Mouse (Mus musculus) embryonic fibroblast, embryonic 13.5 days (primary cell): Measurements from ENCODE around the gene Aif1. TPM values are rescaled to one million over a fixed set of nuclear protein-coding genes. Genes with fewer than 3 reads are reported as not detected.
A peak's percentile ranks its signal among the peaks of the same experiment; 100 is the strongest.

Source experiments
- H3K27ac ChIP-seq: 2 replicates; pipeline ENCODE4 v1.5.1; 2012; ENCODE audit warnings: low read length, control low read depth, inconsistent platforms; ENCODE audit not compliant: insufficient read depth
- H3K4me1 ChIP-seq: 2 replicates; pipeline ENCODE4 v1.6.1; 2011; ENCODE audit warnings: low read length; ENCODE audit not compliant: control insufficient read depth, insufficient read depth
- H3K4me3 ChIP-seq: 2 replicates; pipeline ENCODE4 v1.5.1; 2011; ENCODE audit warnings: mild to moderate bottlenecking, control low read depth, low read length; ENCODE audit not compliant: insufficient read depth
- CTCF ChIP-seq: IDR thresholded peaks from 2 replicates; pipeline ENCODE4 v1.5.1; 2011; ENCODE audit warnings: mild to moderate bottlenecking, control low read depth, low read length, moderate library complexity, borderline replicate concordance; ENCODE audit not compliant: insufficient read depth
- POLR2A ChIP-seq: IDR thresholded peaks from 2 replicates; pipeline ENCODE4 v1.6.1; 2011; ENCODE audit warnings: low read depth, mild to moderate bottlenecking, control low read depth, low read length, moderate library complexity
- polyA plus RNA-seq: library from polyadenylated mRNA; stranded (reverse); fragments of >200 nt; gene quantifications from 2 replicates; pipeline ENCODE4 v1.2.4, GENCODE M21; 2011; ENCODE audit warnings: low read depth; ENCODE audit not compliant: missing spikeins, insufficient read length

Gene Aif1
- polyA plus RNA-seq, 1 experiment = not detected

DNA sequence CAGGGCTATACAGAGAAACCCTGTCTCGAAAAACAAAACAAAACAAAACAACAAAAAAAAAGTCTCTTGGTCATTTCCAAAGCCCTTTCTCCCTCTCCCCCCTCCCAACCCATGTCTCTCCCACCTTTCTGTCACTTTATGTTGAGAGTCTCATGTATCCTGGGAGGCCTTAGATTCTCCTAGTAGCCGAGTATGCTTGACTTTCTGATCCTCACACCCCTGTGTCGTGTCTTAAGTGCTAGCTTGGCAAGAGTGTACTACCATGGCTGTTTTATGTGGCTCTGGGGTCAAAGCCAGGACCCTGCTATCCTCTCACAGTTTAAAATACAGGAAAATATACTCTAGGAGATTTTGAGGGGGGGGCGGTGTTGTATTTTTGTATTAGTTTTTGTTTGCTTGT is 11.5 kb upstream of the Aif1 start:
- TF ChIP-seq POLR2A (no peak), CTCF (no peak)
- Histone ChIP-seq H3K4me1 (no peaks in the 10 kb centered on the region), H3K4me3 (no peak overlapping the region), H3K27ac (no peak overlapping the region)

DNA sequence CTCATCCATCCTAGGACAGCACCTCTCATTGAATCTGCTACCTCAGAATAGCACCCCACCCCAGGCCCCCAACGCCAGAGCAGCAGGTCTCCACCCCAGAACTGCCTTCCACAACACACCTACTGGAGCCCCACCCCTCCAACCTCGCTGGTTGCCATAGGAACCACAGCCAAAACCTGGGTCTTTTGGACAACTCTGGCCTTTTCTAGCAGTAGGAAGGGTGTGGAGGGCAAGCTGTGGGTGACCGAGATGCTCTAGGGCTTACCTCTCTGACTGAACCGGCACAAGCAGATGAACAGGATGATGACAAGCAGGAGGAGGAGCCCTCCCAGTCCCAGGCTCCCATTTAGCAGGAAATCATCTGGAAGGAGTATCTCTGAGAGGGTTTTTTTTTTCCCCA is 10.8 kb upstream of the Aif1 start:
- Histone ChIP-seq H3K27ac (no peak overlapping the region), H3K4me1 (no peaks in the 10 kb centered on the region), H3K4me3 (no peak overlapping the region)
- peak; percentile 27; the same call in 1 of the 2 replicates for TF ChIP-seq POLR2A
- no peak for TF ChIP-seq CTCF

DNA sequence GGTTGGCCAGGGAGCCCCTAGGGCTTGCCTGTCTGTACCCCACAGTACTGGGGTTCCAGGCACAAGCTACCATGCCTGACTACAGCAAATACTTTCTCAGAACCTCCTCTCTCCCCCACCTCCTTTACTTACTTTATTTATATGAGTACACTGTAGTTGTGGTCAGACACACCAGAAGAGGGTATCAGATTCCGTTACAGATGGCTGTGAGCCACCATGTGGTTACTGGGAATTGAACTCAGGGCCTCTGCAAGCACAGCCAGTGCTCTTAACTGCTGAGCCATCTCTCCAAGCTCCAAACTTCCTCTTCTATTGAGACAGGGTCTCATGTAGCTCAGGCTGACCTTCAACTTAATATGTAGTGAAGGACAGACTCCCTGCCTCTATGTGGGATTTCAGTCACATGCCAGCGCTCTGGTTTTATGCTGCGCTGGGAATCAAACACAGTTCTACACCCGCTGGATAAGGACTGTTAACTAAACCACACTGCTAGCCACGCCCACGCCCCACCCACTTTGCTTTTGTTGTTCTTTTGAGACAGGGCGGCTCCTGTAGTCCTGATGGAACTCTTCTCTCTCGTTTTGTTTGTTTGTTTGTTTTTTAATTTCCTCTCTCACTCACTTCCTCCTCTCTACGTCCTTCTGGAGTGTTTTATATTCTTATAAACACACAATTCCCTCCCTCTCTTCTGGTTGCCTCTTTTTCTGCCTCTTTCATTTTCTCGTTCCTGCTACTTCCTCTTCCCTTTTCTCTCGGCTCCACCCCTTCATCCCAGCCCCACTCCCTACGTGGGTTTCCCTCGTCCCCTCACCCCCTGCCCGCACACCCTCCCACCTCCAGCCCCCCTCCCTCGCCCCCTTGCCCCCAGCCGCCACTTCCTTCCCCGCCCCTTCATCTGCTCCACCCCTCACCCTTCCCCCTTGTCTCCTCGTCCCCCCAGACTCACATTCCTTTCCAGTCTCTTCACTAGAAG is 10.1 kb upstream of the Aif1 start:
- H3K27ac ChIP-seq = no peak overlapping the region
- TF ChIP-seq CTCF = no peak
- TF ChIP-seq POLR2A = peak; percentile 30; the same call in 1 of the 2 replicates
- no peaks in the 10 kb centered on the region for H3K4me1 ChIP-seq
- H3K4me3 ChIP-seq = peak overlapping the region; percentile 37

DNA sequence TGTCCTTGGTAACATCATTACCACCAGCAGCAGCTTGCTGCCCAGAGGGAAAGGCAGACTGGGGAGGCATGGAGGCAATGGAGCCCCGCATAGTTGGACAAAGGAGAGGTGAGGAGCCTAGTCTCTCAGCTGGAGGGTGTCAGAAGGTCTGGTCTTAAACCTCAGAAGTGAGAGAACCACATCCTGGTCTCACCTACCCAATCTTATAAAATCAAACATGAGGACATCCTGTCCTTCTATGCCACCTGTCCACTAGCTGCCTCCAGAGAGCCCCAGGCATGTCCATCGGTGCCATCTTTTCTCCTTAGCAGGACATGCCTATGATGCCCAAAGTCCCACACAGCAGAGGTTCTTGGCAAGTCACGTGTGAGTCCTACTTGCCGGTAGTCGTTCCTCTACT is 4.2 kb upstream of the Aif1 start:
- H3K4me1 ChIP-seq = no peaks in the 10 kb centered on the region
- no peak overlapping the region for H3K27ac ChIP-seq
- H3K4me3 ChIP-seq = no peak overlapping the region

DNA sequence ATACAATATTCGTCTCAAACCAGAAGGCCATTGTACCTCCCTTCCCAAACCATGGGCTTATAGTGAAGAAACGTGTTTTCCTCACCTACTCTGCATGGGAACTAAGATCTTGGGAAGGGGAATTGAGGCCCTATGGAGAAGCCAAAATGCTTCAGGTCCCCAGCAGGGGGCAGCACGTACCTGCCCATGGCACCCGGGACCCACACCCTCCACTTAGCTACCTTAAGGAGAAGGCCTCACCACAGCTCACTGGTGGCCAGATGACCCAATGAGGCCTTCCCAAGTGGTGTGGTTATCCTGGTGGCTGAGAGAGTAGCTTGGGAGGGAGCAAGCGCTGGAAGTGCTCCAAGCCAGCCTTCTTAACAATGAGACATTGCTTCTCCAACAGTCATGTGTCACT is 2.7 kb upstream of the Aif1 start:
- no peak overlapping the region for H3K27ac ChIP-seq
- no peak overlapping the region for H3K4me3 ChIP-seq
- no peak for TF ChIP-seq POLR2A
- TF ChIP-seq CTCF = peak; percentile 81
- peaks cover 3% of the 10 kb centered on the region; the same call in 1 of the 2 replicates for H3K4me1 ChIP-seq

More for the DNA sequence above, 4.2 kb upstream of the Aif1 start:
- TF ChIP-seq POLR2A (no peak), CTCF (no peak)

DNA sequence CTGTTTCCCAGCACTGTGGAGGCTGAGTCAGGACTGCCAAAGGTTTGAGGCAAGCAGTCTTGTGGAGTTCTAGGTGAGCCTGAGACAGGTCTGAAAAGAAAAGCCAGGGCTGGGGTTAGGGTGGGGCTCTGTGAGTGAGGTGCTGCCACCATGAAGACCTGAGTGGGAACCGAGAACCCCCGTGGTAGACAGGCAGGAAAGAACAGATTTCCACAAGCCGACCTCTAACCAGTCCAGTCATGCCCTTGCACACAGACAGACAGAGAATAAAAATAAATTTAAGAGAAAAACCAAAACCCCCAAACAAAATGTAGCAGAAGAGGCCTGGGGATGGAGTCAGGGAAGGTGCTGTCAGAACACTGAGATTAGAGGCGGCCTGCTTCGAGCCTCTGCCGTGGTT is 486 bp downstream of the Aif1 start:
- Histone ChIP-seq H3K4me1 (peaks cover 3% of the 10 kb centered on the region; the same call in 1 of the 2 replicates), H3K27ac (no peak overlapping the region), H3K4me3 (no peak overlapping the region)
- no peak for TF ChIP-seq POLR2A
- TF ChIP-seq CTCF = no peak

DNA sequence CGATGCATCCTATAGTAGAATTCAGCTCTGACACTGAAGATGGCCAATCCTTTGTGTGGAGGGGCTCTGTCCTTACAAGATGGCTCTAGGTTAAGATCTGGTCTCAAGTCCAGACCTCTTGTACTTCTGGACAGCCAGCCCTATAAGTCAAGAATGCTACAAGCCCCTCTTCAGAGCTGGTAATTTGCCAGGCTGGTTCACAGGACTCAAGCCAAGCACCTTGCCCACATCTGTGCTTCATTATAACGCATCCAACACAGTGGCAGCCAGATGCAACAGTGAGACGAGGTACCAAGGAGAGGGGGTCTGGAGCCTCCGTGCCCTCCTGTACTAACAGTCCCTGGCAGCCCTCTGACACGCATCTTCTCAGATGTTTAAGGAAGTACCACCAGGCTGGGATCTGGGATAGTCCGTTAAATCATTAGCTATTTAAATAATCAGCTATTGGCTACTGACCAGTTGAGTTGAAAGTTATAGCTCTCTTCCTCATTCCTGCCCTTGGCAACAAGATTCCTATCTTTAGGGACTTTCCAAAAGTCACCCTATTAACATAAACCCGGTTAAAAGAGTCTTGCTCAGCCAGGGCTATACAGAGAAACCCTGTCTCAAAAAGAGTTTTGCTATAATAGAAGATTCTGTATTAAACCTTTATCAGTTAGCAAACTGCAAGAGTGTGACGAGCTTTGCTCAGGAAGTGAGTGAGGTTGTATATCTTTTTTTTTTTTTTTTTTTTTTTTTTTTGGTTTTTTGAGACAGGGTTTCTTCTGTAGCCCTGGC is 1.5 kb downstream of the Aif1 start:
- Histone ChIP-seq H3K4me1 (peaks cover 3% of the 10 kb centered on the region; the same call in 1 of the 2 replicates), H3K27ac (no peak overlapping the region), H3K4me3 (no peak overlapping the region)
- TF ChIP-seq POLR2A = no peak
- no peak for TF ChIP-seq CTCF

DNA sequence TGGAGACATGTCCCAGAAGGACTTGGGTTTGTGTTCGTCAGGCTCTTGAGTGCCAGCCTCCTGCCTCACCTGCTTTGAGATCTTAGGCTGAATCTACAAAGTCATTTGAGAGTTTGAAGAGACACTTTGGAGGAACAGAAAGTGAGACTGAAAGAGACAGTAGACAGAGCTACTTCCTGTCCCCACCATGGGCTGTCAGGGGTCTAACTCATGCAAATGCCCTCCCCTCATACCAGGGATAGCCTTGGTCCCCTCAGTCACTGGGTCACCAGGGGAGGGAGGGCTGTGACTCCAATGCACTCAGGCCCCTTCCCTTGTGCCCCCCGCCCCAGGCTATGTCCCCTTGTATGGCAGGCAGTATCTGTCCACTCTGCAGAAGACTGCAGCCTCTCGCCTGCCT is 2.5 kb downstream of the Aif1 start:
- Histone ChIP-seq H3K4me1 (peaks cover 3% of the 10 kb centered on the region; the same call in 1 of the 2 replicates), H3K4me3 (no peak overlapping the region), H3K27ac (no peak overlapping the region)
- no peak for TF ChIP-seq POLR2A
- TF ChIP-seq CTCF = no peak

DNA sequence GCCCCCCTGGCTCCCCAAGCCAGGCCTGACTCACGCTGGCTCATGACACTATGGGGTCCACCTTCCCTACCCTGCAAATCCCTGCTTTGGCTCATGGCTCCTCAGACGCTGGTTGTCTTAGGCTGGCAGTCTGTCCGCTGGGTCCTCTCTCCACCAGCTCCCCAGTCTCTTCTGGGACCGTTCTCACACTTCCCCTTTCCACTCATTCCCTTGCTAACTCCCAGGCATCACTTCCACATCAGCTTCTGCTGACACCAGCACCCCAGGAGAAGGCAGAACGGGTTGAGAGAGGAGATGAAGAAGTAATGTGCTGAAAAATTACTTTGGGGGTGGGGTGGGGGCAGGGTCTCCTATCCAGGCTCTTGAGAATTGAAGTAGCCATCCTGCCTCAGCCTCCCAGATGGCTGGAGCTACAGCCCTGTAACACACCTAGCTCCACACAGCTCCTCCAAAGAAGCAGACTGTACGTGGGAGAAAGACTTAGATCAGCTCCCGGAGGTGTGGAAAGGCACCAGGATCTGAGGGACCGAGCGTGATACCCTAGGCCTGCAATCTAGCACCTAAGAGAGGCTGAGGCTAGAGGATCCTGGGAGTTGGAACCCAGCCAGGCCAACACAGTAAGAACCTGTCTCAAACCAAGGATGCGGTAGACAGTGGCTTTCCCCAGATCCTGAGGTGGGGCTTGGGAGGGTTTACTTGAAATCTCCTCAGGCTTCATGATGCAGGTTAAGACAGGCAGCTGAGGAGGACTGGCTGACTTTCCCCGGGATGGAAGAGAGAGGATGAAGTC is 3.2 kb downstream of the Aif1 start:
- Histone ChIP-seq H3K27ac (no peak overlapping the region), H3K4me3 (no peak overlapping the region), H3K4me1 (peaks cover 3% of the 10 kb centered on the region; the same call in 1 of the 2 replicates)
- no peak for TF ChIP-seq POLR2A
- TF ChIP-seq CTCF = no peak
